Mouse (Mus musculus) urinary bladder, adult 18-20 months (tissue): Measurements from ENCODE around the gene 2700049A03Rik.

Experiments
- DNase-seq, 2 experiments: peaks; one replicate each; pipeline ENCODE4 v3.0.0; 2022; ENCODE audit warnings: low spot score in 2 of 2, mixed read lengths in 2 of 2

The 2700049A03Rik gene

DNA sequence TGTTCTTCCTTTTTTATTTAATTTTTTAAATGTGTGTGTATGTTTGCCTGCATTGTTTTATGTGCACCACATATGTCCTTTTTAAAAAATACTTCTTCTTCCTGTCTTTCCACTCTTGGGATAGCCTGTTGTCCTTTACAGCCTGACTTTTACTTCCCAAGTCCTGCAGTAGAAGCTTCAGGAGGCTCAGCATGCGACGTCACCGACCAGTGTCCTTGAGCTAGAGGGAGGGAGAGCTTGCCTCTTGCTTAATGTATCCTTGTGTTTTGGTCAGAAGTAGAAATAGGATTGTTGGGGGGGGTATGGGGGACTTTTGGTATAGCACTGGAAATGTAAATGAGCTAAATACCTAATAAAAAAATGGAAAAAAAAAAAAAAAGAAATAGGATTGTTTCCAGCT is 47.1 kb downstream of the 2700049A03Rik start:
- DNase-seq, result no peak

DNA sequence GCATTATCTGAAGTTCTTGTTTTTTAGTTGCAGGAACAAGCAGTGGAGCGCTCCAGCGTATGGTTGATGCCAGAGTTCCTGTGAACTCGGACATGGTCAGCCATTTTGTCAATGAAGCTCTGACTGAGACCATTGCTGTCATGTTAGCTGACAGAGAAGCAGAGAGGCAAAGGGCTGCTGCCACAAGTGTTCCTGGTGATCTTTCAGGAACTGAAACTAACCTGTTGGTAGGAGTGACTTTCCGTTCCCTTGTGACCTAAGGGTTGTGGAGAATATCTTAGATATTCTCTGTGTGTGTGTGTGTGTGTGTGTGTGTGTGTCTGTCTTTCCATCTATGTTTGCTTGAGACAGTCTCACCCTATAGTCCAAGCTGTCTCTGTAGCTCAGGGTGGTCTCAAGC is 47.7 kb downstream of the 2700049A03Rik start:
- no peak for DNase-seq

DNA sequence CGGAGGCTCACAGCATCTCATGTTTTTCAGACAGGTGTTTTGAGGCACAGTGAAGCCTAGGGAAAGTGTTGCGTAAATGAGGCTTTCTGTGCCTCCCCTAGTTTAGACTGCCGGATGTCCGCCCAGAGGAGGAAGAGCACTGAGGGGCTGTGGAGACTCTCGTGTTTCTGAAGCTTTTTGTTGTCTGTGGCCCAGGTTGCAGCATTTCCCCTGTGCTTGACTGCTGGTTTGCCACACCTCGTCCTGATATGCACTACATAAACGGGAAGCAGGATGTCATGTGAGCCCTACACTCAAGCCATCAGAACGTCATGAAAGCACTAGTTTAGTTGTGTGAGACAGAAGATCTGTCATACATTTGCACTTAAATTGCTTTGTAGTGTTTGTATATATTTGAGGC is 56.1 kb downstream of the 2700049A03Rik start:
- DNase-seq, result no peak

DNA sequence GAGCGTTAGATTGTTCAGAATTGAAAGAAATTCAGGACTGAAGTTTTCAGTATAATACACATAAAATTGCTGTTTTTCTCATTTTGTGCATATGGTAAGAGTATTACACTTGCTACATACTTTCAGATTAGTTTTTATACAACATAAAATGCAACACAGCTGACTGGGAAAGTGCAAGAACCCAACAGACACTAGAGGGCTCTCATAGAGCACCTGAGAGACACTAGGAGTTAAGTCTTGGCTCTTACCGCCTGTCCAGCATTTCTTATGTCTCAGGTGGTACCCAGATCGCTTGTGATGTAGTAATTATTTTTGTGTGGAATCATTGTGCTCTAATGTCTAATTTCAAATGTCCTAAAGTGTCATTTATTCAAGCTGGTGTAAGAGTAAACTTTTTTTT is 61.0 kb downstream of the 2700049A03Rik start:
- DNase-seq, result no peak

DNA sequence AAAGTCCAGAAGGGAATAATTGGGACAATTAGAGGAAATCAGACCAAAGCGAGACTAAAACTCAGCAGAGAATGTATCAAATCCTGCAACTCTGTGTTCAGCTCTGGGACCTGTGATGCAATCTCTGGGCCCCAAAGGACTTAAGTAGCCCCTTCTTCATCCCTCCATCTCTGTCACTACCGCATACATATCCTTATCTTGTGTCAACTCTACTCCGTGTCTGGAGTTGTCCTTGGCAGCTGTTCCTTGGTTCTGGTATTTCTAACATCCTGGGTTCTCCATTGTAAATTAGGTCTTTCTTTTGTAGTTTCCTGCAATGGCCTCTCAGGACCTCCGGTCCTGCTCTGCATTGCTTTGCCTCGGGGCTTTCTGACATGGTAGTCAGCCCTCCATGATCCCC is 65.1 kb downstream of the 2700049A03Rik start:
- no peak for DNase-seq

DNA sequence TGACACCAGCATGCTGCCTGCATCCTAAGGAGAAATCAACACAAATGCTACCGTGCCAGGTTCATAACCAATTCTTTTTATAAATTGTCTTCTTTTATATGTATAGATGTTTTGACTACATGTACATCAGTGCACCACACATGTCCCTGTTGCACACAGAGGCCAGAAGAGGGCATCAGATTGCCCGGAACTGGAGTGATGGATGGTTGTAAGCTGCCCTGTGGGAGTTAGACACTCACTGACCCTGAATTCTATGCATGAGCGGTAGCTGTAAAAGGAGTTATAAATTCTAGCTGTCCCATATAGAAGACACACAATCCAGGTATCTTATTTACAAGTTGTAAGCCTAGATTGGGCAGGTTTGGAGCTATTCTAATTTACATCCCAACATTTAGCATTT is 67.7 kb downstream of the 2700049A03Rik start:
- DNase-seq, result no peak

DNA sequence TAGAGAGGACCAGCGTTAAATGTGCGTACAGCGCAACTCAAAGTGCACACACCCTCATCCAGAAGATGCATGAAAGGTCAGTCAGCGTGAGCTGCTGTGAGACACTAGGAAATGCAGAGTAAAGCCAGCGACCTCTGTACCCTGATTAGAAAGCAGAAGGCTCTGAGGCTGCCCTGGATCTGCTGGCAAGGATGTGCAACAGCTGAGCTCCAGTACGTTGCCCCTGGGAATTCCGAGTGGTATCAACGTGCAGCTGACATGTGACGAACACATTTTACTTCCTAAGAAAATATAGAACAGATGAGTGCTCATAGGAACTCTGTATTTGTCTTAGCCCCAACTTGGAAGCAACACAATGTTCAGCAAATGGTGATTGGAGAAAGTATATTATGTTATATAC is 80.5 kb downstream of the 2700049A03Rik start:
- DNase-seq, result no peak

DNA sequence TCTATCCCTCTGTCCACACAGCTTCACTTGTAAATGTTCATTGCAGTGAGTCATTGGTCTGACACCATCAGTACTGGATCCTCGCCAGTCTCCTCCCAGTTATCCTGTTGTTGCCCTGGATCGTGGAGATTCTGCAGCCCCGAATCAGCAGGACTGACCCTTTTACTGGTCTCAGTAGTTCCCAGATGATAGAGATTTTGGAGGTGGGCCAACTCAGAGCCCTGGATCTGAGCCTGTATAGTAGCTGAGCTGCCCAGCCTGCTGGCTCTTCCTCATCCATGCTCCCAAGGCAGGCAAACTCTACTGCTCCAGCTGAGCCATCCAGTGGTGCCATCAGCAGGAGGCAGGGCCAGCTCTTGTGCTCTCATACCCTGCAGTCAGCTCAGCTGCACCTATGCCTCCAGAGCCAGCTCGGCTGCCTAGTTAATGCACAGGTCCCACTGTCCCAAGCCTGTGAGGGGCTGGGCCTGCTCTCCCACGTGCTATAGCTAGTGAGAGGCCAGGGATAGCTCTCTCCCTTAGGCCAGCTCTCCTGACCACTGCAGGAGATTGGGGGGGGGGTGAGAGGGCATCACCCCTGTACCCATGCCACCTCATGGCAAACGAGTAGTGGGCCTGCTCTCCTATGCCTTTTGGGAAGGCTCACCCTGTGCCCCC is 81.3 kb downstream of the 2700049A03Rik start:
- peak; percentile 1 to 5 for DNase-seq

DNA sequence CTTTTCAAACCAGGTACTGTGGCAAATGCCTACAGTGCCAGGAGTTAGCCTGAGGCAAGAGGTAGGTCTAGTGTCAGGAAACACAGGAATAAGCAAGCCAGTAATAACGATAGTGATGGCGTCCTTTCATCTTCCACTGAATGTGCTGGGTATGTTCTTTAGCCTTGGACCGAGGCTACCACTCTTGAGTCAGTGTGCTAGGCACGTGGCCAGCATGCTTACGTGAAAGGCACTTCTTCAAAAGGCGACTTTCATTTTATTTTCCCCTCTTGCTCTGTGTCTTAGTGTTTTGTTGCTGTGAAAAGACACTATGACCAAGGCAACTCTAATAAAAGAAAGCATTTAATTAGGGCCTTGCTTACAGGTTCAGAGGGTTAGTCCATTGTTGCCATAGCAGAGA is 86.1 kb downstream of the 2700049A03Rik start:
- DNase-seq, result no peak

DNA sequence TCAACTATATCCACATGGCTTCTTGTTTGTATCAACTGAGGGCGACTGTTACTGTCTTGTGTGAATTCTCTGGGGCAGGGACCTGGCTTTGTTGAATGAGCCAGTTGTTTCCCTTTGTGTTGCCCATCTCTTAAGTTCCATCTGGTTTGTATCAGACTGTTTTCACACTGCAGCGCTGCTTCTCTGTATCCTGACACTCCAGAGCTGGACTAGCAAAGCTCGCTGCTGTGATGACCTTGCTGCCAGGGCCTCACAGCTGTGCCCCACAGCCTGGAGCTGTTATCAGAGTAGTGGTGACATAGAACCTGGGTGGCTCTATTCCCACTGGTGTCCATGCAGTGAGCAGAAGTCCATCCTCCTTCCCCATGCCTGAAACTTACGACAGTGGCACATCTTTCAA is 91.1 kb downstream of the 2700049A03Rik start:
- no peak for DNase-seq

DNA sequence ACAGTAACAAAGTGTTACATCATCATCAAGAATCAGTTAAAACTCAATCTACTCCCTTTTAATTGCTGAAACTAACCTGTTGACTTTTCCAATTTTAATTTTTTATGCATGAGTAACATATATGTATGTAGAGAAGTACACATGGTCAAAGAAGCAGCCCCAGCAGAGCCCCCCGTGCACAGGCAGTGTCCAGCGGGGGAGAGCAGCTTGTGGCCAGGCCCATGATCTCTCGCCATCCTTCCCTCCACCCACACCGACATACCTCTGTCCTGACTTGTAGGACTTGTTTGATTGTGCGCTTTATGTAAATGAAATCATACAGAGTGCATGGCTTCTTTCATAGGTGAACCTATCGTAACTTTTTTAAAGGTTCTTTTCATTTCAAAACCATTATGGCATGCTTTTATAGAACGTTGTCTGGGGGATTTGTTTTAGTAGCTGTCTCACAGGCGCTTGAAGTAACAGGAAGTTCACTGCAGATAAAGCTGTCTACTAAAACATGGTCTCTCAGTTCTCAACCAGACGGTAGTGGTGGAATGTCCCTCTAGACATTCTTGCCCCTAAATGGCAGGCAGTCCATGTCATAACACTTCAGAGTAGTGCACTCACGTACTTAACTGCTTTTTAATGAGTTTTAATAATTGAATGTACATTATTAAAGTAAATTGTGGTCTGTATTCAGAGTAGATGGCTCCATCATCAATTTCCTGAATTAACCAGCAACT is 92.4 kb downstream of the 2700049A03Rik start:
- no peak for DNase-seq

DNA sequence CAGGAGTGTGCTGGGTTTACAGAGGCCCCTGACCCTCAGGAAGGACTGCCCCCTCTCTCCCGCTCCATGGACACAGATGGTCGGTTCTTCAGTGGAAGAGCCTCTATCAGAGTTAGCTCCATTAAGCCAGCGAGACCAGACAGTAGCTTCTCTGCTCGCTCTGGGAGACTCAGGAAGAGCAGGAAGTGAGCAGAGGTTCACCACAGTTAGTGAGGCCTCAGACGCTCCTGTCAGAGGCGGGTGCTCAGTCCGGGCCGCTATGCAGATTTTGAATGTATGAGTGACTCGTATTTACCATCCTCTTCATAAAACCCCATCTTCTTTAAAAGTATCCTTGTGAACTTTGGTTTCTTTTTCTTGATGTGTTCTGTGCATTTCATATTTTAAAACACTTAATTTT is 94.9 kb downstream of the 2700049A03Rik start:
- DNase-seq, result no peak

DNA sequence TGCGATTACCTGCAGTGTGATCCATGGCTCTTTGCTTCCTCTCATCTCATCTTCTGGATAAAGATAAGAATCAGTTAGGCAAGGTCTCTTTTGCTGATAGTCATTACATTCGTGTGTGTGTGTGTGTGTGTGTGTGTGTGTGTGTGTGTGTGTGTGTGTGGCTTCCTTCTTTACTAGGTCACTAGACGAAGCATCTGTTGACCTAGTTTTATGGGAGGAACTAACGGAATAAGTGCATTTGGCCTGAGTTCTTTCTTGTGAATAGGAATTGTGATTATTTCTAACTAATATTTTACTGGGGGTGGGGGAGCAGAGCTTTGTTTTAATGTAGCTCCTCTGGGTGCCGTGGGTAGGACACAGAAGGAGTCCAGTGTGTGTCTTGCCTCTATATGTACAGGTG is 96.8 kb downstream of the 2700049A03Rik start:
- no peak for DNase-seq

DNA sequence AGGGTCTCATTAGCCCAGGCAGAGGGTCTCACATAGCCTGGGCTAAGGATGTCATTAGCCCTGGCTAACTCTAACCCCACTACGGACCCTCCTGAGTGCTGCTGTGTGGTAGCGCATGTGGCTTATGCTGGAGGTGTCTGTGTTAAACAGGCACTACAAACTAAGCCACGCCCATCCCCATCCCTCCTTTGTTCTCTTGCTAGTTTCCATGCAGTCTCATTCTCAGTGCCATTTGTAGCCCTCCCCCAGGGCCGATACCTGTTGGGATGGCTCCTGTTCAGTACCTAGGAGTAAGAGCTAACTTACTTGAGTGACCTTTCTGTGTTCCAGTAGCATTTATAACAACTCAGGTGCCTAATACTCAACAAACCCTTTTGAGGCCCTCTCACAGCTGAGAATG is 100.4 kb downstream of the 2700049A03Rik start:
- DNase-seq, result no peak

DNA sequence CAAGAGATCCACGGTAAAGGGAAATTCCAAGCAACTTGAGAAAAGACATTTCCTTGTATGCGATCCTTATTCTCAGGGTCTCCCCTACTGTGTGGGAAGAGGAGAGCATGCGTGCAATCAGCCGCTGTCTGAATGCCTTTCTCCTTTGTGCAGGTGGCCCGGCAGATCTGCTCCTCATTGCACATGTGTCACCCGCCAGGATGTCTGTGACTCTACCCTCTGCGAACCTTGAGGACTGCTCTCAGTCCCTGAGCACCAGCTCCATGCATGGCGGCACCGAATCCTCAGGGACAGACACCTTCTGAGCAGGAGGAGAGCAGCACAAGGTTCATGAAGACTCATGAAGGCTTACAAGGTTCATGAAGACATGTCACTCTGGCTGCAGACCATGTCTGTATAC is 106.1 kb downstream of the 2700049A03Rik start:
- DNase-seq, result no peak

DNA sequence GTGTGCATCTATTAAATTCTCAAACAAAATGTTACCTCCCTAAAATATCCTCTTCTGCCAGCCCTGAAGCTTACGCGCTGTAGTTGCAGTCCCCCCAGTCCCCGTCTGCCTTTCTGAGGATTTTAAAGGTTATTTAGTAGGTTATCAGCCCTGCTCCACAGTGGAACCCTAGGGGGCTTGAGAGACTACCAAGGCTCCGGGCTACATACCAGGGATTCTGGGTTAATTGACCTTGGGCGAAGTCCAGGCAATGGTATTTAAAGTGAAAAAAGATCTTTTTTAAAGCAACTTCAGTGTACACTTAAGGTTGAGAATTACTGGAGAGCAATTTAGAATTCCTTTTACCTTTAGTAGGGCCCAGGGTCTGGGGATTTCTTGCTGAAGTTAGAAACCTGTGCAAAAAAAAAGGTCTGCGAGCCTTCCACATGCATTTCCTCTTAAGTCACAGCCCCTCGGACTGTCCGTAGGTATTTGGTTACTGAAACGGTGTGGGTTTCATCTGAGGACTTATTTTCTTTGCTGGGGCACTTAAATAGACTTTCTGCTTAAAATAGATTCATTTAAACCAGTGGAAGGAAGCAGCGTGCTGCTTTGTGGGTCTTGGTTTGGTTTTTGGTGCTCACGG is 108.2 kb downstream of the 2700049A03Rik start:
- no peak for DNase-seq

DNA sequence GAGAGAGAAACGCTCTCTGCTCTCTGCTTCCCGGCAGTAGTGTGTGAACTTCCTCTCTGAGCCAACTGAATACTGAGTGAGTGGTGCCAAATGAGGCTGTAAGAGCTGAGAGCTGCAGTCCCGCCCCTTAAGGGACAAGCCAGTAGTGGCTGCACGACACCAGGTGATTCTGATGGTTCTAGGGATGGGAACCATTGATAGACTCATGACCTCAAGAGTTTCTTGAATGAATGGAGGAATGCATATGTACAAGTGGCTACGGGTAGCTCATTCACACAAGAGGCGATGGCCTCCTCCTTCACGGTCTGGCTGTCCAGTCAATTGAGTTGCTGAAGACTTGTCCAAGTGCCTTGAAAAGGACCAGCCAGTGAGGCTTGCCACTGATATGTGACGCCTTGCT is 110.5 kb downstream of the 2700049A03Rik start:
- DNase-seq, result no peak

DNA sequence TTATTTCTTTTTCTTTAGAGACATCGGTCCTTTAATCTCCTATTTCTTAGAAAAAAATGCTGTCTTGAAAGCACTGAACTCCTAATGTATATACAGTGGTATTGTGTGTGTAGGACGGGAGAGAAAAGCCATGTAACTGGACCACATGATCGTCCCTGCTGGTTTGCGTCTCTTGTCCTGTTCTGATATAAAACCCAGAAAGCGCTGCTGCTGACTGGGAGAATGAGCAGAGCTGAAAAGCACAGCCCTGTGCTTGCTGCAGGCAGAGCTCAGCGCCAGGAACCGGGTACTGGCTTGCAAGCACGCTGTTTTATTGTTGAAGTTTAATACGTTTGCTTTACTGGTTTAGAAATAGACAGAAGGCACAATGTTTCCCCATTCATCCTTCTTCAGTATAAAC is 112.7 kb downstream of the 2700049A03Rik start:
- DNase-seq, result no peak

DNA sequence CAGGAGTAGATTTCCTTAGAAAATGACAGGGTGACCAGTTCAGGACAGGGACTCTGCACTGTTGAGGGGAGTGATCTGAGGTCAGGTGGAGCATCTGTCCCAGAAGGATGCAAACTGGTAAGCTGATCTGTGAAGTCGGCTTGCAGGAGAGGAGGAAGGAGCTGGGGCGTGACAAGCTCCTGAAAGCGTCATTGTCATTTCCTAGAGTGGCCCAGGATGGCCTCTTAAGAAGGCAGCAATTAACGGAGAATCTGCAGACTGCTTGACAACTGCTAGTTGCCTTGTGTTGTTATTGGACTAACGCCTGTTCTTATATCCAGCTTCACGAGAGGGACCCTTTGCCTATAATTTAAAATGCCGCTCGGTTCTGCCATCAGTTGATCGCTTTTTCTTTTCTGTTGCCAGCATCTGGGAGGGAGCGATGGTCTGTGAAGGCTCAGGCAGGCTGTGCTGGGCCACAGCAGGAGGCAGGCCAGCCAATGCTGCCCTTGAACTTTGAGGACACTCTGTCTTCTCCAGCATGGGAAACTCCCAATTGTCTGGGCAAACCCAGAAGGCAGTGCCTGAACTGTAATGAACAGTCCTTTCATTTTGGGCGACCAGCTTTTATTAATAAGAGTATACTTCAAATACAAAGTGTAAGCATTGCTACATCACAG is 116.0 kb downstream of the 2700049A03Rik start:
- no peak for DNase-seq

DNA sequence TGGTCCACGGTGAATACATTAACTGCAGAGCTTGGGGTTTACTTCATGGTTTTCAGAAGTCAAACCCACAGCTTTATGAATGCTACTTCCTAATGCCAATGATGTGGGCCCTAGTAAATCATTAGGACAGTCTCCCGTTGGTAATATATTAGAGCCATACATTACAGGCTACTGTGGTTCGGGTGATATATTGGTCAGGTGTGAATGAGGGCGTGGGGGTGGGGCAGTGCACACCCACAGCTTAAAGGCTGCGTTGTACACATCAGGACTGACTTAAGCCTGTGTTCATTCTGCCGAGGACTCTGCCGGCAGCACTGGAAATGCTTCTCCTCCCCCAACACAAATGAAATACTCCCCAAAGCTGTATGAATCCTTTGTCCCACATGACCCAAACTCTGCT is 118.1 kb downstream of the 2700049A03Rik start:
- DNase-seq, result no peak

DNA sequence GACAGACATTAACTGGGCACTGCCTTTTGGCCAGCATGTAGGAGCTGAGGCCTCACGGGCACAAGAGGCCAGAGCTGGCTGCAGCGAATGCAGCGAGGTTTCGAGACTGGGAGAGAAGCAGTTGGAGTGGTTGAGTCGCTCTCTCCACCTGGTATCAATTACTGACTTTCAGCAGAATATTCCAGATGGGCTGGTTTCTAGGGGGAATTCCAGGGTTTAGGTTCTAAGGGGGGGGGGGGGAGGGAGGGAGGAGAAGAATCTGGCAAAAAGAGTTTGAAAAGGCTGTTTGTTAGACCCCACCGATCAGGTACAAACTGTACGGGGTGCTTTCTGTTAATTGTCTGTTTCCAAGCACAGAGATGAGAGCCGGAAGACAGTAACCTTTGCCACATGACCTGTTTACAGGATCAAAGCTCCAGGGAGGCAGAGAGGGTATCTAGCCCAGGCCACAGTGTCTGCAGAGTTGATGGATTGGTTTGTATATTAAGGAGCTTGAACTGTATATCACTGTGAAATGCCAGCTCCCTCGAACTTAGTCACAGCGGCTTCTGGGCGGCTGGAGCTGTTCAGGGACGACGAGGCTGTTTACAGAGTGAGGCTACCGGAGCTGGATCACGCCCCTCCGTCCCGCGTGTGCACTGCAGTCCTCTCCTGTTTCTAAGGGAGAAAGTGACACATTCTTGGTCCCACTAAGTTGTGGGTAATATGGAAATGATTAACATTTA is 121.7 kb downstream of the 2700049A03Rik start:
- no peak for DNase-seq

DNA sequence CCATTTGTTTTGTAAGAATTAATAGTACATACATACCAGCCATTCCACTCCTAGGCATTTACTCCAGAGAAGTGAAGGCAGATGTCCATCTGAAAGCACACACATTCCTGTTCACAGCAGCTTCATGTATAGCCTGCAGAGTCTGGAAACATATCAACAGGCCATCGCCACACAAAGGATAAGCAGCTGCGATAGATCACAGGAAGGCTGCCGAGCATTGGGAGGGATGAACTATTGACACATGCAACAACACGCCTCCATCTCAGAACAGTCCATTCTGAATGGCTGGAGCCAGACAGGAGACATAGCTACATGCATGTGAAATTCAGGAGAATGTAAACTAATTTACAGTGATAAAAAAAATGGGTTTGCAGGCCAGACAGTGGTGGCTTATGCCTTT is 127.6 kb downstream of the 2700049A03Rik start:
- DNase-seq, result no peak
